Mouse (Mus musculus) embryonic facial prominence, embryonic 14.5 days (tissue): ENCODE measurements around the gene Zfp763. TPM values are rescaled to one million over a fixed set of nuclear protein-coding genes. Genes with fewer than 3 reads are reported as not detected.
"Not testable (repeated sequence)": the region's sequence is repeated elsewhere in the genome, so short reads cannot be mapped to it uniquely, and the experiment has no call there.

Source experiments
- ATAC-seq: fragments of 200-750 bp; cut with Nextera tagmentation; 2 replicates; pipeline ENCODE4 v1.8.0; 2017; ENCODE audit warnings: low read depth, moderate number of reproducible peaks, moderate TSS enrichment
- DNase-seq: peaks from one replicate; pipeline ENCODE4 v3.0.0-alpha.2; 2015; ENCODE audit warnings: low spot score
- H3K27ac ChIP-seq: fragments of 300-500 bp; sonication (generic); replicated peaks from 2 replicates; pipeline ENCODE4 v1.5.1; 2014; ENCODE audit warnings: low read depth, mild to moderate bottlenecking, low read length, moderate library complexity
- H3K27me3 ChIP-seq: fragments of 300-500 bp; sonication (generic); replicated peaks from 2 replicates; pipeline ENCODE4 v1.6.1; 2014; ENCODE audit warnings: low read length; ENCODE audit not compliant: control insufficient read depth, insufficient read depth
- H3K36me3 ChIP-seq: fragments of 300-500 bp; sonication (generic); 2 replicates; pipeline ENCODE4 v1.6.1; 2014; ENCODE audit warnings: low read length, mixed read lengths; ENCODE audit not compliant: control insufficient read depth, insufficient read depth
- H3K4me1 ChIP-seq: fragments of 300-500 bp; sonication (generic); 2 replicates; pipeline ENCODE4 v1.6.1; 2014; ENCODE audit warnings: antibody characterized with exemption, low read length; ENCODE audit not compliant: control insufficient read depth, insufficient read depth
- H3K4me2 ChIP-seq: fragments of 300-500 bp; sonication (generic); 2 replicates; pipeline ENCODE4 v1.6.1; 2014; ENCODE audit warnings: low read depth, mild to moderate bottlenecking, low read length, moderate library complexity, mixed read lengths
- H3K4me3 ChIP-seq: fragments of 300-500 bp; sonication (generic); 2 replicates; pipeline ENCODE4 v1.5.1; 2014; ENCODE audit warnings: low read depth, mild to moderate bottlenecking, low read length
- H3K9ac ChIP-seq: fragments of 300-500 bp; sonication (generic); 2 replicates; pipeline ENCODE4 v1.6.1; 2014; ENCODE audit warnings: low read depth, mild to moderate bottlenecking, low read length, moderate library complexity, mixed read lengths
- H3K9me3 ChIP-seq: fragments of 300-500 bp; sonication (generic); 2 replicates; pipeline ENCODE4 v1.6.1; 2016; ENCODE audit warnings: low read length; ENCODE audit not compliant: control insufficient read depth
- WGBS: fragments of 180-500 bp; shearing (Covaris S2); extraction: QIAGEN DNeasy Blood & Tissue Kit; methylation state at CpG from one replicate; pipeline ENCODE4 v1.1.7; 2014; 5-methylcytosine and 5-hydroxymethylcytosine counted together
- polyA plus RNA-seq: library from polyadenylated mRNA; unstranded; fragments of >200 nt; fragmentation: Nextera tagmentation; extraction: Ambion mirVana; gene quantifications from 2 replicates; pipeline ENCODE4 v1.2.1, GENCODE M21; 2014

The Zfp763 gene
- polyA plus RNA-seq: 8.6 and 12.8 TPM in 2 replicates

- H3K27me3 ChIP-seq: no peaks in the 10 kb centered on the region
- 3% methylated on average over 27 of the region's 27 CpGs for WGBS
- peak within 1 kb of the TSS; percentile 61 for H3K4me2 ChIP-seq
- H3K36me3 ChIP-seq: no peaks in the 10 kb centered on the region
- ATAC-seq: peak; percentile 99
- peak; percentile 95 for DNase-seq
- peaks cover 3% of the 10 kb centered on the region; the same call in 1 of the 2 replicates for H3K4me1 ChIP-seq
- H3K4me3 ChIP-seq: peak within 1 kb of the TSS; percentile 87
- H3K27ac ChIP-seq: peak within 1 kb of the TSS; percentile 87
- 0 out of 2 replicates have a peak, but pooled peaks cover 10% of the 10 kb centered on the region for H3K9me3 ChIP-seq
- peak within 1 kb of the TSS; percentile 88 for H3K9ac ChIP-seq
Observed at GRCm38 (mm10) chr17:33032900-33033891, at the start of gene Zfp763. Gene Zfp763 (minus strand): TSS chr17:33033402.

GRCm38 (mm10) chr17:33067958-33068357, 34.8 kb upstream of the Zfp763 start, which contains the start of gene 4921501E09Rik:
Gene 4921501E09Rik (minus strand): TSS chr17:33068058.
- WGBS: 57% methylated on average over 1 of the region's 1 CpGs
- DNase-seq: no peak
- H3K36me3 ChIP-seq: no peaks in the 10 kb centered on the region
- H3K9ac ChIP-seq: no peak within 1 kb of the TSS
- no peaks in the 10 kb centered on the region for H3K27me3 ChIP-seq
- H3K4me1 ChIP-seq: no peaks in the 10 kb centered on the region
- H3K27ac ChIP-seq: no peak within 1 kb of the TSS
- ATAC-seq: no peak
- H3K4me2 ChIP-seq: no peak within 1 kb of the TSS
- no peak within 1 kb of the TSS for H3K4me3 ChIP-seq
- no peaks in the 10 kb centered on the region for H3K9me3 ChIP-seq

- Histone ChIP-seq H3K9me3 (no peaks in the 10 kb centered on the region), H3K4me3 (no peak overlapping the region), H3K27ac (no peak overlapping the region), H3K36me3 (no peaks in the 10 kb centered on the region), H3K9ac (no peak overlapping the region), H3K4me1 (no peaks in the 10 kb centered on the region), H3K4me2 (no peak overlapping the region), H3K27me3 (no peaks in the 10 kb centered on the region)
- DNase-seq: no peak
- ATAC-seq: no peak
- 0% methylated on average over 1 of the region's 1 CpGs for WGBS
Observed at GRCm38 (mm10) chr17:33063001-33063400, 29.8 kb upstream of the Zfp763 start.

DNA sequence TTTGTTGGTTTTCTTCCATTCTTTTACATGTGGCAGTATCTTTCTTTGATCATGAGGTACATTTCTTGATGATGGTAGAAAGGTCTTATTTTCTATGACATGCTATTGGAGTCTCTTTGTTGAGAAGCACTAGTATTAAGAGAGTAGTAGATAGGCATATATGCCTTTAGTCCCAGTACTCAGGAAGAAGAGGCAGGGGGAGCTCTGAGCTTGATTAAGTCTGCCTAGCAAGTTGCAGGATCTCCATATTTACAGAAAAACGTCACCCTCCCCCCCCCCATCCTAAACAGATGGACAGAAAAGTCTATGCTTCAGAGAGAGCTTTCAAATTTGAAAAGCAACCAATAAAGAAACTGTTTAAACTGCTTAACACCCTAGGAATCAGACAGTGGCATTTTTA, 25.6 kb upstream of the Zfp763 start:
- no peak overlapping the region for H3K4me2 ChIP-seq
- ATAC-seq (no peak), DNase-seq (no peak)
- WGBS: 11% methylated on average over 1 of the region's 1 CpGs
- H3K36me3 ChIP-seq: no peaks in the 10 kb centered on the region
- no peak overlapping the region for H3K27ac ChIP-seq
- no peaks in the 10 kb centered on the region for H3K9me3 ChIP-seq
- no peaks in the 10 kb centered on the region for H3K27me3 ChIP-seq
- no peaks in the 10 kb centered on the region for H3K4me1 ChIP-seq
- no peak overlapping the region for H3K9ac ChIP-seq
- no peak overlapping the region for H3K4me3 ChIP-seq

DNA sequence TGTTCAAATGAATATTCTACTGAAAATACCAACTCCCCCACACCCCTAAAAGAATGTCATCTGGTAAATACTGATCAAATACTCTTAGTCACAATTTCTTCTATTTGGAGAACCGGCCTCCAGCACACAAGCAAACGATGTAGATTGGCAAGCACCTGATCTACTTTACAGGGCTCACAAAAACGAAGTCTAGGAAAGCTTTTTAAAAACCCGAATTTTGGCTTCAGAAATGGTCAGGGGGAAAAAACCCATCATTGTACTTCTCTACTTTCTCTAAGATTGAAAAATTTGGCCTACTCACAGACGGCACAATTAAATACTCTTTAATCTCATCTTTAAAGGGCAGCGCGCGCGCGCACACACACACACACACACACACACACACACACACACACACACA, 826 bp downstream of the Zfp763 start:
- peaks cover 3% of the 10 kb centered on the region; the same call in 1 of the 2 replicates for H3K4me1 ChIP-seq

DNA sequence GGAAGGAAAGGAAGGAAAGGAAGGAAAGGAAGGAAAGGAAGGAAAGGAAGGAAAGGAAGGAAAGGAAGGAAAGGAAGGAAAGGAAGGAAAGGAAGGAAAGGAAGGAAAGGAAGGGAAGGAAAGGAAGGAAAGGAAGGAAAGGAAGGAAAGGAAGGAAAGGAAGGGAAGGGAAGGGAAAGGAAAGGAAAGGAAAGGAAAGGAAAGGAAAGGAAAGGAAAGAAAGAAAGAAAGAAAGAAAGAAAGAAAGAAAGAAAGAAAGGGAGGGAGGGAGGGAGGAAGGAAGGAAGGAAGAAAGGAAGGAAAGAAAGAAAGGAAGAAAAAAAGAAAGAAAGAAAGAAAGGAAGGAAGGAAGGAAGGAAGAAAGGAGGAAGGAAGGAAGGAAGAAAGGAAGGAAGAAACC, 12.8 kb downstream of the Zfp763 start:
- H3K36me3 ChIP-seq: peaks cover 82% of the 10 kb centered on the region
- not testable (repeated sequence) for DNase-seq, ATAC-seq, H3K4me2 ChIP-seq, H3K4me3 ChIP-seq, H3K27ac ChIP-seq, H3K9ac ChIP-seq, H3K27me3 ChIP-seq, H3K4me1 ChIP-seq
- peaks cover 87% of the 10 kb centered on the region for H3K9me3 ChIP-seq

More for the DNA sequence above, 826 bp downstream of the Zfp763 start:
- Histone ChIP-seq H3K9ac (peak overlapping the region; percentile 88), H3K9me3 (peaks cover 16% of the 10 kb centered on the region), H3K27me3 (no peaks in the 10 kb centered on the region), H3K36me3 (peaks cover 2% of the 10 kb centered on the region; the same call in 1 of the 2 replicates), H3K27ac (no peak overlapping the region), H3K4me3 (peak overlapping the region; percentile 87), H3K4me2 (peak overlapping the region; percentile 61)
- 7% methylated on average over 10 of the region's 10 CpGs for WGBS
- DNase-seq (no peak), ATAC-seq (no peak)

GRCm38 (mm10) chr17:33008337-33008736, 24.9 kb downstream of the Zfp763 start:
- H3K9me3 ChIP-seq: peaks cover 25% of the 10 kb centered on the region
- peaks cover 26% of the 10 kb centered on the region for H3K36me3 ChIP-seq
- H3K4me3 ChIP-seq: no peak overlapping the region
- H3K27ac ChIP-seq: no peak overlapping the region
- no peak overlapping the region for H3K9ac ChIP-seq
- ATAC-seq (no peak), DNase-seq (no peak)
- 49% methylated on average over 9 of the region's 9 CpGs for WGBS
- H3K4me2 ChIP-seq: no peak overlapping the region
- no peaks in the 10 kb centered on the region for H3K4me1 ChIP-seq
- H3K27me3 ChIP-seq: no peaks in the 10 kb centered on the region

GRCm38 (mm10) chr17:32998492-32998891, 34.7 kb downstream of the Zfp763 start:
- 92% methylated on average over 2 of the region's 2 CpGs for WGBS
- Histone ChIP-seq H3K4me1 (peaks cover 6% of the 10 kb centered on the region; the same call in 1 of the 2 replicates), H3K9ac (no peak overlapping the region), H3K9me3 (peaks cover 46% of the 10 kb centered on the region), H3K4me3 (no peak overlapping the region), H3K4me2 (no peak overlapping the region), H3K27me3 (no peaks in the 10 kb centered on the region), H3K27ac (no peak overlapping the region), H3K36me3 (peaks cover 73% of the 10 kb centered on the region)
- DNase-seq (no peak), ATAC-seq (no peak)
